Mouse (Mus musculus) kidney, embryonic 14.5 days (tissue): ENCODE results near the gene Siva1. TPM values are rescaled to one million over a fixed set of nuclear protein-coding genes. Genes with fewer than 3 reads are reported as not detected.

ENCODE experiments used
- ATAC-seq: fragments of 200-750 bp; cut with Nextera tagmentation; 2 replicates; pipeline ENCODE4 v1.8.0; 2017; ENCODE audit warnings: moderate number of reproducible peaks, mild to moderate bottlenecking, moderate TSS enrichment, moderate library complexity; ENCODE audit not compliant: low FRiP score, low TSS enrichment
- H3K27ac ChIP-seq: fragments of 300-500 bp; sonication (generic); 2 replicates; pipeline ENCODE4 v1.5.1; 2014; ENCODE audit warnings: low read depth, mild to moderate bottlenecking, low read length, moderate library complexity, mixed read lengths
- H3K27me3 ChIP-seq: fragments of 300-500 bp; sonication (generic); 2 replicates; pipeline ENCODE4 v1.6.1; 2014; ENCODE audit warnings: mild to moderate bottlenecking, low read length; ENCODE audit not compliant: control insufficient read depth, insufficient read depth
- H3K36me3 ChIP-seq: fragments of 300-500 bp; sonication (generic); 2 replicates; pipeline ENCODE4 v1.6.1; 2014; ENCODE audit warnings: low read length, mixed read lengths; ENCODE audit not compliant: control insufficient read depth, insufficient read depth
- H3K4me1 ChIP-seq: fragments of 300-500 bp; sonication (generic); 2 replicates; pipeline ENCODE4 v1.6.1; 2014; ENCODE audit warnings: low read length, mixed read lengths; ENCODE audit not compliant: control insufficient read depth, insufficient read depth
- H3K4me2 ChIP-seq: fragments of 300-500 bp; sonication (generic); replicated peaks from 2 replicates; pipeline ENCODE4 v1.6.1; 2014; ENCODE audit warnings: low read depth, mild to moderate bottlenecking, low read length
- H3K4me3 ChIP-seq: fragments of 300-500 bp; sonication (generic); 2 replicates; pipeline ENCODE4 v1.5.1; 2014; ENCODE audit warnings: mild to moderate bottlenecking, low read length
- H3K9ac ChIP-seq: fragments of 300-500 bp; sonication (generic); 2 replicates; pipeline ENCODE4 v1.6.1; 2014; ENCODE audit warnings: low read depth, mild to moderate bottlenecking, low read length, moderate library complexity
- H3K9me3 ChIP-seq: fragments of 300-500 bp; sonication (generic); 2 replicates; pipeline ENCODE4 v1.6.1; 2016; ENCODE audit warnings: low read length; ENCODE audit not compliant: control insufficient read depth
- WGBS: fragments of 180-500 bp; shearing (Covaris S2); extraction: QIAGEN DNeasy Blood & Tissue Kit; methylation state at CpG from one replicate; pipeline ENCODE4 v1.1.7; 2014; 5-methylcytosine and 5-hydroxymethylcytosine counted together
- polyA plus RNA-seq: library from polyadenylated mRNA; unstranded; fragments of >200 nt; fragmentation: Nextera tagmentation; extraction: Ambion mirVana; gene quantifications from 2 replicates; pipeline ENCODE4 v1.2.1, GENCODE M21; 2014

The Siva1 gene
- polyA plus RNA-seq, 1 experiment from 2014 or later = 314 TPM

- 86% methylated on average over 6 of the region's 6 CpGs for WGBS
- H3K9me3 ChIP-seq = no peaks in the 10 kb centered on the region
- H3K36me3 ChIP-seq = no peaks in the 10 kb centered on the region
- H3K4me3 ChIP-seq = no peak overlapping the region
- H3K9ac ChIP-seq = no peak overlapping the region
- H3K27me3 ChIP-seq = no peaks in the 10 kb centered on the region
- H3K27ac ChIP-seq = no peak overlapping the region; the same call in 1 of the 2 replicates
- no peak for ATAC-seq
- H3K4me2 ChIP-seq = no peak overlapping the region
- peaks cover 25% of the 10 kb centered on the region for H3K4me1 ChIP-seq
Measured at GRCm38 (mm10) chr12:112628197-112628596, 16.3 kb upstream of the Siva1 start.

GRCm38 (mm10) chr12:112628928-112629721 is 15.4 kb upstream of the Siva1 start:
- WGBS = 37% methylated on average over 19 of the region's 19 CpGs
- Histone ChIP-seq H3K4me2 (peak overlapping the region; percentile 44), H3K36me3 (no peaks in the 10 kb centered on the region), H3K4me3 (peak overlapping the region; percentile 13), H3K9ac (peak overlapping the region; percentile 44; the same call in 1 of the 2 replicates), H3K27me3 (no peaks in the 10 kb centered on the region), H3K27ac (no peak overlapping the region), H3K4me1 (peaks cover 22% of the 10 kb centered on the region), H3K9me3 (no peaks in the 10 kb centered on the region)
- ATAC-seq = peak; percentile 84

GRCm38 (mm10) chr12:112630029-112630428 is 14.4 kb upstream of the Siva1 start:
- ATAC-seq = no peak
- no peak overlapping the region for H3K4me2 ChIP-seq
- peaks cover 22% of the 10 kb centered on the region for H3K4me1 ChIP-seq
- no peaks in the 10 kb centered on the region for H3K36me3 ChIP-seq
- no peak overlapping the region for H3K27ac ChIP-seq
- H3K4me3 ChIP-seq = no peak overlapping the region
- H3K9me3 ChIP-seq = no peaks in the 10 kb centered on the region
- H3K9ac ChIP-seq = no peak overlapping the region
- H3K27me3 ChIP-seq = no peaks in the 10 kb centered on the region
- WGBS = 91% methylated on average over 12 of the region's 12 CpGs

GRCm38 (mm10) chr12:112630796-112631195 is 13.7 kb upstream of the Siva1 start:
- no peak for ATAC-seq
- Histone ChIP-seq H3K4me1 (peaks cover 22% of the 10 kb centered on the region), H3K4me3 (no peak overlapping the region), H3K9me3 (no peaks in the 10 kb centered on the region), H3K27ac (no peak overlapping the region), H3K27me3 (no peaks in the 10 kb centered on the region), H3K36me3 (no peaks in the 10 kb centered on the region), H3K9ac (no peak overlapping the region), H3K4me2 (no peak overlapping the region)
- 74% methylated on average over 5 of the region's 5 CpGs for WGBS

- H3K27me3 ChIP-seq = no peaks in the 10 kb centered on the region
- H3K4me3 ChIP-seq = no peak overlapping the region
- no peaks in the 10 kb centered on the region for H3K36me3 ChIP-seq
- no peak overlapping the region for H3K4me2 ChIP-seq
- ATAC-seq = no peak
- H3K4me1 ChIP-seq = peaks cover 22% of the 10 kb centered on the region
- no peak overlapping the region for H3K9ac ChIP-seq
- H3K27ac ChIP-seq = 0 out of 2 replicates have a peak overlapping the region, but pooled peaks have one; percentile 17
- H3K9me3 ChIP-seq = no peaks in the 10 kb centered on the region
- WGBS = 7% methylated on average over 1 of the region's 1 CpGs
Measured at GRCm38 (mm10) chr12:112631472-112631871, 13.0 kb upstream of the Siva1 start.

- Histone ChIP-seq H3K9ac (no peak overlapping the region), H3K27ac (0 out of 2 replicates have a peak overlapping the region, but pooled peaks have one; percentile 17), H3K4me1 (peaks cover 22% of the 10 kb centered on the region), H3K4me2 (no peak overlapping the region), H3K27me3 (no peaks in the 10 kb centered on the region), H3K36me3 (no peaks in the 10 kb centered on the region), H3K4me3 (no peak overlapping the region), H3K9me3 (no peaks in the 10 kb centered on the region)
- no peak for ATAC-seq
- 63% methylated on average over 11 of the region's 11 CpGs for WGBS
Measured at GRCm38 (mm10) chr12:112632084-112632777, 12.2 kb upstream of the Siva1 start.

GRCm38 (mm10) chr12:112632907-112633306 is 11.6 kb upstream of the Siva1 start:
- ATAC-seq = no peak
- Histone ChIP-seq H3K4me1 (peaks cover 22% of the 10 kb centered on the region), H3K27ac (no peak overlapping the region), H3K9ac (no peak overlapping the region), H3K4me2 (no peak overlapping the region), H3K27me3 (no peaks in the 10 kb centered on the region), H3K9me3 (no peaks in the 10 kb centered on the region), H3K36me3 (no peaks in the 10 kb centered on the region), H3K4me3 (no peak overlapping the region)
- WGBS = 83% methylated on average over 5 of the region's 5 CpGs

GRCm38 (mm10) chr12:112633686-112634085 is 10.8 kb upstream of the Siva1 start:
- H3K9ac ChIP-seq = no peak overlapping the region
- H3K27ac ChIP-seq = no peak overlapping the region
- no peaks in the 10 kb centered on the region for H3K9me3 ChIP-seq
- no peak overlapping the region for H3K4me2 ChIP-seq
- H3K4me1 ChIP-seq = peaks cover 18% of the 10 kb centered on the region
- 58% methylated on average over 9 of the region's 9 CpGs for WGBS
- no peak overlapping the region for H3K4me3 ChIP-seq
- H3K36me3 ChIP-seq = no peaks in the 10 kb centered on the region
- no peaks in the 10 kb centered on the region for H3K27me3 ChIP-seq
- no peak for ATAC-seq

GRCm38 (mm10) chr12:112639526-112639925 is 5.0 kb upstream of the Siva1 start:
- H3K27me3 ChIP-seq = no peaks in the 10 kb centered on the region
- no peak overlapping the region for H3K4me3 ChIP-seq
- H3K36me3 ChIP-seq = no peaks in the 10 kb centered on the region
- H3K27ac ChIP-seq = no peak overlapping the region
- no peaks in the 10 kb centered on the region for H3K9me3 ChIP-seq
- WGBS = 88% methylated on average over 10 of the region's 10 CpGs
- no peak overlapping the region for H3K4me2 ChIP-seq
- no peak overlapping the region for H3K9ac ChIP-seq
- no peak for ATAC-seq
- H3K4me1 ChIP-seq = 0 out of 2 replicates have a peak, but pooled peaks cover 3% of the 10 kb centered on the region
